Mouse (Mus musculus): ENCODE data around the gene Olfr390. TPM values are rescaled to one million over a fixed set of nuclear protein-coding genes. Genes with fewer than 3 reads are reported as not detected.

Olfr390 gene
- polyA plus RNA-seq (2011; ENCODE audit: insufficient read depth, insufficient read length, low replicate concordance, missing spikeins): 0.52 and 0.72 TPM in 2 replicates

DNA sequence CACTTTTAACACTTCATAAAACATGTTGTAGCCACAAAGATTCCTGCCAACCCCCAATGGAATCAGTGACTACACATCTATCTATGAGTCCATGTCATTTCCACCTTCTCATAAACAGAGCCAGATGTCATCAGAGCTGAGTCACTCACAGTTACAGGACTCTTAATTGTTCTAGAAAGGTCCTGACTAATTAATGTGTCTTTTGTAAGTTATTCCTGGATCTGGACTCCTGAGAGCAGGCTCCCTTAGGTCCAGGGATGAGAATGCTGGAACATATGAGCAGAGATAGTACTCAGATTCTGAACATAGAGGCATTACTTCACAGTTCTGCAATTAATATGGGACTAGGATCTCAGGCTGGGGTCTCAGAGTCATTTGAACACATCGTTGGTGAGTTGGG is at the start of gene Olfr390:
TSS of gene Olfr390 (plus strand) at position 301 of the 400 bp plus-strand sequence.
- 58% methylated on average over 1 of the region's 1 CpGs for WGBS
- Histone ChIP-seq H3K4me1 (ENCODE audit: control insufficient read depth, insufficient read depth, low read length) (no peaks in the 10 kb centered on the region), H3K4me3 (replicated peaks; ENCODE audit: control insufficient read depth, low read depth, low read length) (no peak within 1 kb of the TSS), H3K27ac (ENCODE audit: control insufficient read depth, insufficient read depth, low read depth, low read length, poor library complexity) (no peak within 1 kb of the TSS)
- TF ChIP-seq CTCF (IDR thresholded peaks at IDR 0.05; ENCODE audit: control insufficient read depth, insufficient read depth, low read length) (no peak), POLR2A (IDR thresholded peaks at IDR 0.05; ENCODE audit: borderline replicate concordance, control insufficient read depth, low read depth, low read length) (no peak)

DNA sequence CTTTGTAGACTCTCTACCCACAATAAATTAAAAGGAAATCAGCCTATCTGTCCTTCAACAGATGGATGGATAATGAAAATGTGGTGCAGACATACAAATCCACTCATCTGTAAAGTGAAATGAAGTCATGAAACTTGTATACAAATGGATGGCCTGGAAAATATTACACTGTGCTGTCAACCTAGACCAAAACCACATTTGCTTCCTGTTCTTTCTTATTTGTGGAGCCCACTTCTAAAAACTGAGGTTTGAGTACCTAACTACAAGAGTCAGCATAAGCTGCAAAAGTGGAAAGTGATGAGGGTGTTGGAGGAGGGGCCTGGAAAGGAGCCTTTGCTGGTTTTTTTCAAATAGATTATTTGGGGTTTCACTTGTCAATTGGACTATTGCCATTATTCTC is 23.6 kb upstream of the Olfr390 start:
- Histone ChIP-seq H3K27ac (ENCODE audit: control insufficient read depth, insufficient read depth, low read depth, low read length, poor library complexity) (no peak overlapping the region), H3K4me3 (replicated peaks; ENCODE audit: control insufficient read depth, low read depth, low read length) (no peak overlapping the region), H3K4me1 (ENCODE audit: control insufficient read depth, insufficient read depth, low read length) (no peaks in the 10 kb centered on the region)
- TF ChIP-seq POLR2A (IDR thresholded peaks at IDR 0.05; ENCODE audit: borderline replicate concordance, control insufficient read depth, low read depth, low read length): no peak
- TF ChIP-seq CTCF (IDR thresholded peaks at IDR 0.05; ENCODE audit: control insufficient read depth, insufficient read depth, low read length): no peak

- H3K4me3 ChIP-seq (replicated peaks; ENCODE audit: control insufficient read depth, low read depth, low read length): no peak within 1 kb of the TSS
- no peaks in the 10 kb centered on the region for H3K4me1 ChIP-seq (ENCODE audit: control insufficient read depth, insufficient read depth, low read length)
- no peak within 1 kb of the TSS for H3K27ac ChIP-seq (ENCODE audit: control insufficient read depth, insufficient read depth, low read depth, low read length, poor library complexity)
- 90% methylated on average over 1 of the region's 1 CpGs for WGBS
- TF ChIP-seq POLR2A (IDR thresholded peaks at IDR 0.05; ENCODE audit: borderline replicate concordance, control insufficient read depth, low read depth, low read length) (no peak), CTCF (IDR thresholded peaks at IDR 0.05; ENCODE audit: control insufficient read depth, insufficient read depth, low read length) (no peak)
Measured at GRCm38 (mm10) chr11:73780613-73781012, 2.2 kb upstream of the Olfr390 start, which contains the start of gene Olfr389. TSS of gene Olfr389 (minus strand) at chr11:73780713.

DNA sequence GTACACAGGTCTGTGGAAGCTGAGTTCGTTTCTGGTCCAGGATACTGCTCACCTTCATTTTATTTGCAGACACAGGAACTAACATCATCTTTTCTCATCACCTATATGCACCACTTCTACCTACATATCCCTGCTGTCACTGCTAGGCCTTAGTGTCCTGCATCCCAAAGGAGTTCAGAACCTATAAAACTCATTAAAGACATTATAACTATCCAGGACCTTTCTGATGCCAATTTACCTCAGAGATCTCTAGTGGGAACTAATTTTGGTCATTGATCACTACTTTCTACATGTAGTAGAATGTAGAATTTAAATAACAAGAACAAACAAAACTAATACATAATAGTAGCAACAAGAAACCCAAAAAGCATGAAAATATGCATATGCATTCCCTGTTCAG is 20.2 kb downstream of the Olfr390 start, which contains the start of gene Olfr391-ps:
TSS of gene Olfr391-ps (minus strand) at position 101 of the 400 bp plus-strand sequence.
- 18% methylated on average over 1 of the region's 1 CpGs for WGBS
- H3K4me1 ChIP-seq (ENCODE audit: control insufficient read depth, insufficient read depth, low read length): no peaks in the 10 kb centered on the region
- H3K27ac ChIP-seq (ENCODE audit: control insufficient read depth, insufficient read depth, low read depth, low read length, poor library complexity): no peak within 1 kb of the TSS
- H3K4me3 ChIP-seq (replicated peaks; ENCODE audit: control insufficient read depth, low read depth, low read length): no peak within 1 kb of the TSS
- no peak for TF ChIP-seq CTCF (IDR thresholded peaks at IDR 0.05; ENCODE audit: control insufficient read depth, insufficient read depth, low read length)
- no peak for TF ChIP-seq POLR2A (IDR thresholded peaks at IDR 0.05; ENCODE audit: borderline replicate concordance, control insufficient read depth, low read depth, low read length)

GRCm38 (mm10) chr11:73816949-73817348 is 34.2 kb downstream of the Olfr390 start, which contains the start of gene Olfr392:
TSS of gene Olfr392 (minus strand) at chr11:73817049.
- 91% methylated on average over 1 of the region's 1 CpGs for WGBS
- TF ChIP-seq CTCF (IDR thresholded peaks at IDR 0.05; ENCODE audit: control insufficient read depth, insufficient read depth, low read length): no peak
- TF ChIP-seq POLR2A (IDR thresholded peaks at IDR 0.05; ENCODE audit: borderline replicate concordance, control insufficient read depth, low read depth, low read length): no peak
- Histone ChIP-seq H3K4me3 (replicated peaks; ENCODE audit: control insufficient read depth, low read depth, low read length) (no peak within 1 kb of the TSS), H3K27ac (ENCODE audit: control insufficient read depth, insufficient read depth, low read depth, low read length, poor library complexity) (no peak within 1 kb of the TSS), H3K4me1 (ENCODE audit: control insufficient read depth, insufficient read depth, low read length) (no peaks in the 10 kb centered on the region)

Other genes with a start within 250 kb of the Olfr390 start
- gene Olfr385, start 190.0 kb upstream of the Olfr390 start, polyA plus RNA-seq (2011; ENCODE audit: insufficient read depth, insufficient read length, low replicate concordance, missing spikeins): not detected in 2 replicates
- gene Olfr384, start 184.4 kb upstream of the Olfr390 start, polyA plus RNA-seq (2011; ENCODE audit: insufficient read depth, insufficient read length, low replicate concordance, missing spikeins): not detected in 2 replicates
- gene Zfp735, start 94.2 kb upstream of the Olfr390 start, polyA plus RNA-seq (2011; ENCODE audit: insufficient read depth, insufficient read length, low replicate concordance, missing spikeins): not detected in 2 replicates
- not detected in 2 replicates for gene Olfr389, start 2.3 kb upstream of the Olfr390 start, polyA plus RNA-seq (2011; ENCODE audit: insufficient read depth, insufficient read length, low replicate concordance, missing spikeins)
- not detected in 2 replicates for gene Olfr391-ps, start 20.1 kb downstream of the Olfr390 start, polyA plus RNA-seq (2011; ENCODE audit: insufficient read depth, insufficient read length, low replicate concordance, missing spikeins)
- not detected in 2 replicates for gene Olfr392, start 34.1 kb downstream of the Olfr390 start, polyA plus RNA-seq (2011; ENCODE audit: insufficient read depth, insufficient read length, low replicate concordance, missing spikeins)
- not detected in 2 replicates for gene Olfr393, start 68.5 kb downstream of the Olfr390 start, polyA plus RNA-seq (2011; ENCODE audit: insufficient read depth, insufficient read length, low replicate concordance, missing spikeins)
- gene Olfr394, start 107.8 kb downstream of the Olfr390 start, polyA plus RNA-seq (2011; ENCODE audit: insufficient read depth, insufficient read length, low replicate concordance, missing spikeins): not detected in 2 replicates
- gene Olfr395, start 126.3 kb downstream of the Olfr390 start, polyA plus RNA-seq (2011; ENCODE audit: insufficient read depth, insufficient read length, low replicate concordance, missing spikeins): not detected in 2 replicates
- gene Olfr23, start 153.7 kb downstream of the Olfr390 start, polyA plus RNA-seq (2011; ENCODE audit: insufficient read depth, insufficient read length, low replicate concordance, missing spikeins): not detected in 2 replicates
- gene Olfr397, start 177.9 kb downstream of the Olfr390 start, polyA plus RNA-seq (2011; ENCODE audit: insufficient read depth, insufficient read length, low replicate concordance, missing spikeins): not detected in 2 replicates
- not detected in 2 replicates for gene Olfr398, start 207.4 kb downstream of the Olfr390 start, polyA plus RNA-seq (2011; ENCODE audit: insufficient read depth, insufficient read length, low replicate concordance, missing spikeins)